Mouse (Mus musculus) lung, postnatal 36 days (tissue): ENCODE data around the gene Cnn3.

Source experiments
- DNase-seq: peaks from one replicate; pipeline ENCODE4 v3.0.0; 2022; ENCODE audit warnings: mixed read lengths

The Cnn3 gene

DNA sequence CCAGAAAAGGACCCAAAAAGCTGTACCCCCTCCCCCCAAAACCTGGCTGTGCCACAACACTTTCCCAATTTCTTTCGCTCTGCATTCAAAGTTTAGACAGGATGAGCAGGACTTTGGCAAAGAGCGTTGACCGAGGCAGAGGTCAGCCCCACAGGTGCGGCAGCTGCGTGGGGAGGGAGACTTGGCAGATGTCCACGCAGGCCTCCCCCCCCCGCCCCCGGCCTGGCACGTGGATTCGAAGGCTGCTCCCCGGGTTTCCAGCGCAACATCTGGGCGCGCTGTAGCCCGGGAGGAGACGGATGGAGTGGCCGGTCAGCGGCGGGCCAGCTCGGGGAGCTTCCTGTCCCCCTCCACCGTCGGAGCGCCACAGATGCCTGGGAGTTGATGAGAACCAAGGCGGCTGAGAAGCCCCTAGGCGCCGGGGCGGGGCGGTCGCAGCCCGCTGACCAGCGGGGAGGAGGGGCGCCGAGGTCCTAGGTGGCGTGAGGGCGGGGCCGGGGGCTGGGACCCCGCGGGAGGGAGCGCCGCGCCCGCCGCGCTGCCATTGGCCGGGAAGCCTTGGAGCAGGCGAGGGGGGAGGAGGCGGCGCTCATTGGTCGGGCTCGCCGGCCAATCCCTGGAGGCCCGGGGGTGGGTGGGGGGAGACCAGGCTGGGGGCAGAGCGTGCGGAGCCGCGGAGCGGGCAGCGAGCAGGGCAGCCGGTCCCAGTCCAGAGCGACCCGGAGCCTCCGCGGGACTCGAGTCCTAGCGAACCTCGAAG, at the start of gene Cnn3:
TSS of gene Cnn3 (plus strand) at position 637 of the 760 bp plus-strand sequence.
- peak; percentile 94 for DNase-seq

DNA sequence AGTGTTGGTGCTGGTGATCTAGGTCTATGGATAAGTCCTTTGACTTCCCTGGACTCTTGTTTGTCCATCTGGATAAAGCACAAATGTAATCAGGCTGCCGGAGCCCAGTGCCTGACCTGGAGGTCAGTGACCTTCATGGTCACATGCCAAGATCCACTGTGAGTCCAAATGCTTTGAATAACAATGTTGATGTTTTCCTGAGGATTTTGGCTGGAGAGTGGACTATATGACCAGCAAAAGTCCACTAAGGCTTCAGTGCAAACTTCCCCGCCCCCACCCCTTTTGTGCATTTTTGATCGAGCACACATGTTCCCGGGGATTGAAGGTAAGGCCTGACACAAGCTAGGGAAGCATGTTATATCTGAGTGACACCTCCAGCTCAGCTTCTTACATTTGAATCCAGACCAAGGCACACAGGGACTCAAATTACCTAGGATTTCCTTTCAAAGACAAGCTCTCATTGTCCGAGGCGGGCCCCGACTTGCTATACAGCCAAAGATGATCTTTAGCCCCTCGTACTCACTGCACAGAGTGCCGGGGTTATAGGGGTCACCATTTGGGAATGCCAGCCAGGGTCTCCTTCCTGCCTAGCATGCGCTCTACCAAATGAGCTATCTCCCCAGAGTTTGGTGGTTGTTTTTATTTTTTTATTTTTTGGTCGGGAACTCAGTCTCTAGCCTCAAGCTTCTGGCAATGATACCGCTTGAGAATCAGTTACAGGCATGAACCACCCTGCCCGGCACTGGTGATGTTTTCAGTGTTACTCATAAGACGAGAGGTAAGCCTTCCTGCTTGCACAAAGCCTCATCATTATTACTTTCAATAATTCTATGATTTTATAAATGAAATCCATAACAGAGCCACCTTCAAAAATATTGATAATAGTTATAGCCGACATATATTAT, 47.3 kb upstream of the Cnn3 start:
- DNase-seq: peak; percentile 37

DNA sequence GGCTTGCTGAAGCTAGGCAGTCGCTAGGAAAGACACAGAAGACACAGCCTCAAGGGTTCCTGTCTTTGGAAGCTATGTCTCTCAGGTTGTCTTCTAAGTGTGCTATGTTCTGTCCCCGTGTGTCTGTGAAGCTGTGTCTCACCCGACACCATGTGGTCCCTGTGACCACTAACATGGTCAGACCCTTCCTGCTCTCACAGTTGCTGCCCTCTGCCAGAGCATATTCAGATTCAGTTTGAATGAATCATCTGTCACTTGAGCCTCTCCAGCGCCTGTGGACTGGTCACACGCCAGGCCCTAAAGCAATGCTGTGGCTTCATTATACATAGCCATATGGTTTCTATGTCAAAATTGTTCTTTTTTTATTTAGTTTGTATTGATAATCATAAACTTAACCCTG, 46.6 kb upstream of the Cnn3 start:
- DNase-seq: no peak

DNA sequence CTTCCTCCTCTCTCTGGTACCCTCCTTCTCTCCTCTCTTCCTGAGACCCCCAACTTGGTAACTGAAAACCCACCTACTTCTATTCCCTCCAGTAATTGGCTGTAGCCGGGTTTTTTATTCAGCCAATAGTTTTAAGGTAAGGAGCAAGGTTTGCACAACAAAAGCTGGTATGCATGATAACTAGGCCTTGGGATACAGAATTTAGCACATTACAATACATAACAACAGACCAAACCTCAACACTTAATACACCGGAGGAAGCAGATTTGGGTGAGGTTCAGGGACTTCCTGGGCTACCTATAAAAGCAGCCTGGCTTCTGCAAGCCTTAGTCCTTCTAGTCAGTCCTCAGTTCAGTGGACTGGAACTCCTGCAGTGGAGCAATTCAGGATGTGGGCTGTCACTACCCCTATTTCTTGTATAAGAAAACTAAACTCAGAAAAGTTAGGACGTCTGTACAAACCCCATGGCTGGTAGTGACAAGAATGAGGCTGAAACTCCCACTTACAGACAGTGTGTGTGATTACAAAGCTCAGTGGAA, 38.8 kb upstream of the Cnn3 start:
- peak; percentile 12 for DNase-seq

DNA sequence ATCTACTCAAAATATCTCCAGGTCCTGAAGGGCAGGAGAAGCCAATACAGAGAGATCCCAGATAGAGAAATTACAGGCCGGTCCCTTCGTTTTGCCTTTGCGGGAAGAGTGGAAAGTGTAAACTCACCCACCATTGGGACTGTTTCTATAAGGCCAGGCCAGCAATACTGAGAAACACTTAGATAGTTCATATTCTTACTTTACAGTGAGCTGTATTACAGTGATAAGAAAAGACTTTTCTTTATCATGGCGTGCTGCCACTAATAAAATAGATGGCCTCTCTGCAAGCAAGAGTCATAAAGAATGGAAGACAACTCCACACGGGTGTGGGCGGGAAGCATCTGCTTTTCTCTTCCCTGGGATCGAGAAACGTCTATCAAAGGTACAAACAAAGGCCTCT, 36.9 kb upstream of the Cnn3 start:
- no peak for DNase-seq

DNA sequence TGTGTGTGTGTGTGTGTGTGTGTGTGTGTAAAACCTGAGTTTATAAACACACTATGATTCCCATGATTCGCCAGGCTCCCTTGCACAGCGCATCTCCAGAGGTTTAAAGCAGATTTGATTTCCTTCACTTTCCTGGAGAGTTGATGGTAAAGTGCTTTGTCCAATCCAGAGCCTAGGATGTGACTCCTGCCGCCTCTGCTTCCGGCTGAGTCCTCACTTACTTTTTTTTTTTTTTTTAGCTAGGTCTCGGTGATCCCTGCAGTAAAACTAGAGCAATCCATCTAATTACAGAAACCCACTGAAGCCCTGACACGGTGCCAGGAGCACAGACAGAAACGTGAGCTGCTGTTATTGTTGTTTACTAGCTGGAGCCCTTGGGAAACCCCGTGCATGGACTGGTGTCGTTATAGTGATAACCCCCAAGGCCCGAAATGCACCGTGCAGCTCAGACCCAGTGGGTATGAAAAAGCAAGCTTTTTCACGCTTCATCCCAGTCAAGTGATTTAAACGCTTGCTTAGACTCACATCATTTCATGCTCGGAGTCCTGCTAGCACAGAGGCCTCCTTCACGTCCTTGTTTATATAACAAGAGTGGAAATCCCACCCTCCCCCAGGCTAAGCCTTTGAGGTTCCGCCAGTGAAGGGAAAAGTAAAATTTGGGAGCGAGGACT, 36.3 kb upstream of the Cnn3 start:
- peak; percentile 33 for DNase-seq

DNA sequence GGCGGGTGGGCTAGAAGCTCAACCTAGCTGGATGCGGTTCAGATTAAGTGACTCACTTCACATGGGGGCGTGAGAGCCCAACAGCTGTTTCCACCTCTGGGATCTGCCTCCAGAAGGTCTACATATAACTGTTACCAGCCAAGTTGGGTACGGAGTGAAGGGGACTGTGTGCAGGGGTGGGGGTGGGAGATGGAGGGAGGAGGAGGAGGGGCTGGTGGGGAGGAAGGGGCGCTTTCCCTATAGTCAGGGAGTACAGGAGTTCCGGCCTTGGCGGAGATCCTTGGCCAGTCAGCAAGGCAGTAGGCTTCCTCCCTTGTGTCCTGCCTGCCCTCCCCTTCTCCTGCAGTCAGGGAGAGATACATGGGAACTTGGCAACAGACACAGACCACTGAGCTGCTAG, 35.6 kb upstream of the Cnn3 start:
- DNase-seq: peak; percentile 24

DNA sequence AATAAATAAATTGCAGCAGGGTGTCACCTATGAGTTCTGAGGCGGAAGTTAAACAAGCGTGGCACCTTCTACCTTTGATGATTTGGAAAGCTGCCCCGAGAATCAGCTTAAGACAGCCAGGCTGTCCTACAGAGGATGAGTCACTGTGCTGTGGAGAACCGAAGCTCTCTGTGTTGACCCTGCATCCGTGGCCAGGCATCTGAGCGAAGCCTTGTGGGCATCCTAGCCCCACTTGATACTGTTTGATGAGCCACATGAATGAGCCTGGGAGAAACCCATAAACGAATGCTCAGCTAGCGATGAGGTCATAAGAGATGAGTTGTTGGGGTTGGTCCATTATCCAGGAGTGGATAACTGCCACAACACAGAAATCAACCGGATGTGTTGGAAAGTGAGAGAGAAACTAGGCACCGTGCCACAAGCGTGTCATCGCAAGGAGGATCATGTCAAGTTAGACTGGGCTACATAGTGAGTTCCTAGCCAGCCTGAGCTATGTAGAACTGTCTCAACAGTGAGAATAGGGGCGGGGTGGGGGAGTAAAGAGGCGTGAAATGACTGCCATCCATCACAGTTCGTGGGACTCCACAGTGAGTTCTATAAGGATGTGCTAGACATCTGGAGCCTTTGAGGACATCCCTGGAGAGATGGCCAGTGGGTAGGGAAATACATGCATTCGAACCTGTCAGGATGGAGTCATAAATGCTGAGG, 30.6 kb upstream of the Cnn3 start:
- peak; percentile 48 for DNase-seq

DNA sequence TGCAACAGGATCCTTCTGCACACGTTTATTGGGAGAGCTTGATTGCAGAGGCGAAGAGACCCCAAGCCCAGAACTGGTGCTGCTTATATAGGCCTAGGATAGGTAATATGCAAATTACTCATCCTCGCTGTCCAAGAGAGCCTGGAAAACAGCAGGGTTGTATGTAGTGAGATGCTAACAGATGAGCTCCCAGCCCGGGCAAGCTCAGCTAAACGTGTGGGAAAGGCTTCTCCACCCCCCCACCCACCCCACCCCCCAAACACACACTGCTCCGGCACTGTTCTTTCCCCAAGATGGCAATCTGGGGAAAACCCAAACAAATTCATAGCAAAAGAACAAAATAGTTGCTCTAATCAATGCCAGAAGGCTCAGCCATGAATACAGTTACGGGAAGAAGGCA, 29.7 kb upstream of the Cnn3 start:
- DNase-seq: no peak

DNA sequence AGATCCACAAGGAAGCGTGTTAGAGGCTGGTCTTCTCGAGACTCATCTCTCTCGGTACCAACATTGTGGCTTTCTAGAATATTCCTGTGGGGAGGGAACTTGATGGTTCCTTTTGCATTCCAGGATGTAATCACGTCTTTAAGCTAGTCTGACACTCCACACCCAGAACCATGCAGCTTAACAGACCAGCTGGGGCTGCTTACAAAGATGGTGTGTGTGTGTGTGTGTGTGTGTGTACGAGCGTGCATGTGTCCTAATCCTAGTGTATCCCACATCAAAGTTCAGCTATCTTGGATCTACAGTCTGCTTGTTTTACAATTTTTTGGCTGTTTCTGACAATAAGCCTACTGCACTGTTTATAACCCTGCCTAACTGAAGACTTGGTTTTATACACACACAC, 29.3 kb upstream of the Cnn3 start:
- DNase-seq: no peak

DNA sequence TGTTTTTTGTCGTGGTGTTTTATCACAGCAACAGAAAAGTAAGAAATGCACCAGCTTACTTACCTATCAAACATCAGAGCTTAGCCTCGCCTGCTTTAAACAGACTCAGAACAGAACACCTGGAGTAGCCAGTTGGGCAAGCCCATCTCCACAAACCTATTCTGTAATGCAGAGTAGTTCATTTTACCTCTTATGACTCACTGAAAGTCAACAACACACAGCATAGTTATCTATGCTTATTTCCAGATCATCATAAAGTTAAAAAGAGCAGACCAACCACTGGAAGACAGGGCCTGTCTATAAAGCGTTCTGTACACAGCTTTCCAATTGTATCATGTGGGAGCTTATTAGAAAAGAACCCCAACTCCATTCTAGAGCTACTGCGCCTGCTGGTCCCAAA, 24.9 kb upstream of the Cnn3 start:
- no peak for DNase-seq

DNA sequence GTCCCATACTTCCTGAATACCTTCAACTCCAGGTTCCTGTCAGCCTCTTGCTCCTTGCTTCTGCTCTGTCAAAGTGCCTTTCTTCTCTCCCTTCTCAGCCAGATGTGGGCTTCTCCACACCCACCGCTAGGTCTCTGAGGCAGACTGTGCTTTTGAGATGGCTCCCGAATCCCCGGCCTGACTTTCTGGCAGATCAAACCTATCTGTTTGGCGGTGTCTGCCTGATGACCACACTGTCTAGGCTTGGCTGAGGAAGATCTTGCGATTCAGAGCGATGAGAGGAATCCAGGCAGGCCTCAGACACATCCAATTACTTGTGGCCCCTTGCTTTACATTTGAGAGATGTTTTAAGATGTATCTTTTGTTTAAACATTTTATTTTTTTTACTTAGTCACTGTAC, 24.2 kb upstream of the Cnn3 start:
- no peak for DNase-seq

DNA sequence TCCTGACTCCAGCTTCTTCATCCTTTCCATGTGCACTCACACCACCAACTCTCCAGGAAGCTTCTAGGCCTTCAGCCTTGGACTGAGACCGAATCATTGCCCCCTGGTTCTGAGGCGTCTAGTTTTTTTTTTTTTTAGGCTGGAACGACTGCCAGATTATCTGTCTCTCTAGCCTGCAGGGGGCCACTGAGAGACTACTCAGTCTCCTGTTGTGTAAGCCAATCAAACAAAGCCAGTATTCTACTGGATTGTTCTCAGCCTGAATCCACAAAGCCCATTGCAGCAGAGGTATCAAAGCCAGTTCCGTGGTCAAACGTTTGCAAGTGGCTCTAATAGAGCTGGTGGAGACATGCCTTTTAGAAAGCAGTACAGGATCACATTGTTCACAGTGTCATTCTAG, 22.8 kb upstream of the Cnn3 start:
- DNase-seq: no peak

DNA sequence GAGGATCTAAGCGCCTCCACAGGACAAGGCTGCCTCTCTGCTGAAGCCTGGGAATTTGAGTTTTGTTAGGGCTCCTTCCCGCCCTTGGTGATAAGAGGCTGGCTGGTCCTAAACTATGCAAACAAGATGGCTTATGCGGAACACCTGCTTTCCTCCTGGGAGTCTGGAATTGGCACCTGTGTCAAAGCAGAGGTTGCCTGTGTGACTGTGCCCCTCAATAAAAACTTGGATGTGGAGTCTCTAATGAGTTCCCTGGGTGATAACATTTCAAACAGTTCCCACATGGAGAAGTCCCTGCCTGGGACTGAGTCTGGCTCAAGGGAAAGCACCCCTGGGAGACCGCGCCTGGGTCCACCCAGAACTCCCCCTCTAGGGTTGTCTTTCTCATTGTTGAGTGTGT, 21.2 kb upstream of the Cnn3 start:
- DNase-seq: no peak

DNA sequence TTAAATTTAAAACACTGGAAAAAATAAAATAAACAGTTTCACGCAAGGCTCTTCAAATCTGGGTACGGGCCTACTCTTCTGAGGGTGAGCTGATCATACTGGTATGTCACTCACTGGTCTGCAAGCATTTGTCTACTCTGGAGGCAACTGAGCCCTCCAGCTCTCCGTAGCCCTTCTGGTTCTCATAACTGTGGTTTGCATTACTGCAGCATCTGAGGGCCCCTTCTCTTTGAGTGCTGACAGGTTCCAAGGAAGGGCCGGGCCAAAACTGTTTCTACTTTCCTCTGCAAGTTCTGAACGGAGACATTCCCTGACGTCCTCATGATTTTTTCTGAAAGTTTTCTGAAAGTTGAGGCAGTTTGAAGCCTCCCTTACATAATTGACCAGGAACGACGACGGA, 18.9 kb upstream of the Cnn3 start:
- no peak for DNase-seq

DNA sequence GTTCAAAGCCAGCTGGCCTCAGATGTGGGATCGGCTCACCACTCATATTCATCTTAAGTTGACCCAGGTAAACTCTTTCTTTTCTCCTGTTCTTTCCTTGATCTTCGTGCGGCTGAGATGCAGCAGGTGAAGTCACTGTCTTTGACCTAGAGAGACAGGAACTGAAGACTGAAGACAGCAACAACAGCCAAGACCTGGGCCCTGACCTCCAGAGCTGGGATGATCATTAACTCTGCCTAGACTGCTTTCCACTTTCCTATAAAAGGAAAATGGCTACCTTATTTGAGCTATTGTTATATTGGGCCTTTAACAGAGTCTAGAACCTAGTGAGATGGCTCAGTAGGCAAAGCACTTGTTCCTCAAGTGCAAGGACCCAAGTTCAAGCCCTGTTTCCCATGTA, 17.9 kb upstream of the Cnn3 start:
- no peak for DNase-seq

DNA sequence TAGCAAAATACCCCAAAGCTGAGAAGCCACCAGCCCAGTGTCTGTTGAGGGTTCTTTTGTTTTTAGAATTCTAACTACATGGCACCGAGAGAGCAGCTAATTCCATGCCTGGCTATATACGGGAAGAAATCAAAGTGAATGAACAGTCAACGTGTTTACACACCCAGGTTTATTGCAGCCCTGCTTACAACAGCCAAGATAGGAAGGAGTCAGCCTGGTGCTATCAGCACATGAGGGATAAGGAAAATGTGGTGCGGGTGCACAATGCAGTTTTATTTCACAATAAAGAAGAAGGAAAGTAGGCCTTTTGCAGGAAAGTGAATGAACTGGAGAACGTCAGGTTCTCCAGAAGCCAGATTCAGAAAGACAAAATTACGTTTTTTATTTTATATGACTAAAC, 14.8 kb upstream of the Cnn3 start:
- no peak for DNase-seq

DNA sequence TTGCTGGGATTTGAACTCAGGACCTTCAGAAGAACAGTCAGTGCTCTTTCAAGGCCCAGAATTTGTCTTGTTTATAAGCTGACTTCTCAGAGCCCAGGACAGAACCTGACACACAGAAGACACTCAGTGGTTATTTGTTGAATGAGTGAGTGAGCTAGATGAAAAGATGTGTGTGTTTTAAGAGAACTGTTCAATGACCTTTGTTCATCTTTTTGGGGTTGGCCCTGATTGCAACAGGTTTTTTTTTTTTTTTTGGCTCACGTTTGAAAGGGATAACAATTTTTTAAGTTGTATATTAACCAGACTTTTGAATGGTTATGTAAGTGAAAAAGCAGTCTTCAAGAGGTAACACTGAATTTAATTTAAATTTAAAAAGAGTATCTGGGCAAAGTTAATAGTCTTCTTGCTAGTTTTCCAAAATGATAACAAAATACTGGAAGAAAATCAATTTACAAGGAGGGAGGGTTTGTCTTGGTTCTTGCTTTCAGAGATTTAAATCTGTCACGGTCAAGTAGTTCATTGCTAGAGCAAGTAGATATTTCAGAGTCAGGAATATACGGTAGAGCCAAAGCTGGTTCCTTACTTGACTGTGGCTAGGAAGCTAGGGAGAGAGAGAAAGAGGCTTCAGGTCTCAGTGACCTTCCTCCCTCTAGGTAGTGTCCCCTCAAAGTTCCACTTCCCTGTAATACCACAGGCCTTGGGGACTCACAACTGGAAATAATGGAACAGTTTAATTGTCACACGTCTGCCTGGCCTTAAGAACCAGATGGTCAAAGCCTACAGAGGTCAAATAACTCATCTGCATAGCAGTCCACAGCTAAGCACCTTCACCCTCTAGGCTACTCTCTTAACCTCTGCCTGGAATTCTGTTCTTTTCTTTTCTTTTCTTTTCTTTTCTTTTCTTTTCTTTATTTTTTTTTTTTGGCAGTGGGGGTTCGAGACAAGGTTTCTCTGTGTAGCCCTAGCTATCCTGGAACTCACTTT, 9.8 kb upstream of the Cnn3 start:
- no peak for DNase-seq

DNA sequence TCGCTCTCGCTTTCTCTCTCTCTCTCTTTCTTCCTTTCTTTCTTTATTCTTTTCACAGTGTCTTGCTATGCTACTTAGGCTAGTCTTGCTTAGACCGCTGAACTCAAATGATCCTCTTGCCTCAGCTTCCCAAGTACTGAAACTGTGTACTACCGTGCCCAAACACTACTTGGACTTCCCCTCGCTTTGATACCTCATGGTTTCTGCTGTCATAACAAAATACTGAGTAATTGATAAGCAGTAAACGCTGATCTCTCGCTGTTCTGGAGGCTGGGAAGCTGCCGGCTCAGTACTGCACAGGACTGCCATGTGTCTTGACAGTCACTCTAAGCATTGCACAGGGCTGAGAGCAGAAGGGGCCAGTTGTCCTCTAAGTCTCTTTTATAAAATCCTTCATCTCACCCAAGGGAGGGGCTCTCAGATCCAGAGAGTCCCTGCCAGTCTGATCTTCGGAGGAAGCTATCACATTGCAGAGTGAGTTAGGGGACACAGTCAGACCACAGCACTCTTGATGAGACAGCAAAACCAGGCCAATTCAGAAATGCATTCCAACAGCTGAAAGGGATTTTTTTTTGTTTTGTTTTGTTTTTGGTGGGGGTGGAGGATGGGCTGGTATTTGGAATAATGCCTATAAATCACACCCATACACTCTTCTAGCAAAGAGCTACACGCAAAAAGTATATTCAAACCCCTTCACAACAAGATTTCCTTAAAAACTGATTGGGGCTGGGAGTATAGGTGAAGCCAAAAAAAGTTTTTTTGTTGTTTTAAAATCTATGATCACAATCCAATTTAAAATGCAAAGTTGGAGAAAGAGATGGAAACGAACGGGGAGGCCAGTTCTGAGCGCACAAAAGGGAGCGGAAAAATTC, 8.7 kb upstream of the Cnn3 start:
- DNase-seq: no peak

DNA sequence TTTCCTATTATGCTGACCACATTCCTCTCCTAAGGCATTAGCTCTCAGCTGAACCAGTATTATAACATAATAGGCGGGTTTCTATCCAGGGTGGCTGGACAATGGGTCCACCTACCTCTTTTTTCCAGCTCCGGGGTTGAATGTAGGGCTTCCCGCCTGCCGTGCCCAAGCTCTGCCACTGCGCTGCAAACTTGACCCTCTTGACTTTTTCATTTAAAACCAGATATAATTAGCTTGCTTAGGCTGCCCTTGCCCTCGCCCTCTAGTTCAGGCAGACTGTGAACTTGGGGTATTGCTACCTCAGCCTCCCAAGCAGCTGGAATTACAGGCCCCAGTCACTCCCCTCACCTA, 8.1 kb upstream of the Cnn3 start:
- DNase-seq: no peak
